Mouse (Mus musculus) cortical plate, adult 2 months (tissue): Measurements from ENCODE around the gene Fgfr2. TPM values are rescaled to one million over a fixed set of nuclear protein-coding genes. Genes with fewer than 3 reads are reported as not detected.
"Not testable (repeated sequence)": the region's sequence is repeated elsewhere in the genome, so short reads cannot be mapped to it uniquely, and the experiment has no call there.

Source experiments
- H3K27ac ChIP-seq: fragments of 200-500 bp; 2 replicates; pipeline ENCODE4 v1.5.1; 2012; ENCODE audit warnings: low read length, control low read depth, inconsistent platforms; ENCODE audit not compliant: insufficient read depth
- H3K4me1 ChIP-seq: fragments of 200-500 bp; 2 replicates; pipeline ENCODE4 v1.6.1; 2011; ENCODE audit warnings: low read length; ENCODE audit not compliant: control insufficient read depth, insufficient read depth
- H3K4me3 ChIP-seq: fragments of 200-500 bp; 2 replicates; pipeline ENCODE4 v1.5.1; 2011; ENCODE audit warnings: mild to moderate bottlenecking, low read length, control low read depth; ENCODE audit not compliant: insufficient read depth
- CTCF ChIP-seq: fragments of 200-500 bp; IDR thresholded peaks from 2 replicates; pipeline ENCODE4 v1.5.1; 2011; ENCODE audit warnings: mild to moderate bottlenecking, control low read depth, low read length; ENCODE audit not compliant: insufficient read depth; ENCODE audit errors: extremely low read depth
- POLR2A ChIP-seq: fragments of 200-500 bp; IDR thresholded peaks from 2 replicates; pipeline ENCODE4 v1.6.1; 2011; ENCODE audit warnings: mild to moderate bottlenecking, low read length, control low read depth; ENCODE audit not compliant: insufficient read depth; ENCODE audit errors: extremely low read depth
- polyA plus RNA-seq: library from polyadenylated mRNA; depleted of rRNA; stranded (reverse); fragments of >200 nt; gene quantifications from 2 replicates; pipeline ENCODE4 v1.2.3, GENCODE M21; 2012

The Fgfr2 gene
- polyA plus RNA-seq, 1 experiment, result 50.4 TPM

GRCm38 (mm10) chr7:132448511-132449154, 674.5 kb downstream of the Fgfr2 start:
- Histone ChIP-seq H3K4me1 (no peaks in the 10 kb centered on the region), H3K27ac (no peak overlapping the region), H3K4me3 (no peak overlapping the region)
- TF ChIP-seq CTCF (no peak), POLR2A (no peak)

DNA sequence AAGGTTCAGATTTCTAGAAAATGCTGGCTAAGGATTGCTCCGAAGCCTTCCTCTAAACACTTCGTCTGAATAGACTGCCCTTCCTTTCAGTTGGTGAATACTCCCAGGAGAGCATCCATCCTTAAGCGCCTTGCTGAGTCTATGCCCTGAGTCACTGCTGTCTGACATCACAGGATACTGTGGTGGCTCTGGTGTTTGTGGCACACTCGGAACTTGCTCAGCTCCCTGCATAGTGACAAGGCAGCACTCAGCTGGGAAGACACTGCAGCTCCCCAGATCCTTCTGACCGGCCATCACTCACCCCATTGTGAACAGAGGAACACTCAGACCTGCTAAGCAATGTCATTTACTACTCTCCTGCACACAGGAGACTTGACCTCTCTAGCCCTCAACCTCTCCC, 675.6 kb downstream of the Fgfr2 start:
- H3K4me1 ChIP-seq, result no peaks in the 10 kb centered on the region
- no peak overlapping the region for H3K4me3 ChIP-seq
- H3K27ac ChIP-seq, result no peak overlapping the region
- no peak for TF ChIP-seq POLR2A
- TF ChIP-seq CTCF, result no peak

- H3K4me1 ChIP-seq, result no peaks in the 10 kb centered on the region
Measured at GRCm38 (mm10) chr7:132446841-132447240, 676.3 kb downstream of the Fgfr2 start.

GRCm38 (mm10) chr7:132444221-132444620, 678.9 kb downstream of the Fgfr2 start:
- no peak for TF ChIP-seq POLR2A
- TF ChIP-seq CTCF, result no peak
- Histone ChIP-seq H3K4me1 (no peaks in the 10 kb centered on the region), H3K4me3 (no peak overlapping the region), H3K27ac (no peak overlapping the region)

More at GRCm38 (mm10) chr7:132446841-132447240, 676.3 kb downstream of the Fgfr2 start:
- TF ChIP-seq CTCF (no peak), POLR2A (no peak)
- Histone ChIP-seq H3K27ac (no peak overlapping the region), H3K4me3 (no peak overlapping the region)

DNA sequence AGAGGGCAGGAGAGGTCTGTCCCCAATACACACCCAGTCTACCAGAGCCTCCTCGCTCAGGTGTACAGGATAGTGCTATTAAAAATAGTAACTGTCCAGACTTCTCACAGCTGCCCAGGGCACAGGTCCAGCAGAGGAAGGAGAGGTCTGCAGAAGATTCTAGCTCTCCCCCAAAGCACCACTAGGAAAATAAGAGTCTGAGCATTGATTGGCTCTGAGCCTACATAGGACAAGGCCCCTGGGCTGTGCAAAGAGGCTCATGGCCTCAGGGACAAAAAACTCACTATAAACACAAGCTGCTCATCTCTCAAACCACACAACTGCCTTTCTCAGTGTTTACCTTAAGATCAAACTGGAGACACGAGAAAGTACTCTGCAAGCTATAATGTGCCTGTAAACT, 679.4 kb downstream of the Fgfr2 start:
- Histone ChIP-seq H3K4me3 (no peak overlapping the region), H3K27ac (no peak overlapping the region), H3K4me1 (no peaks in the 10 kb centered on the region)
- TF ChIP-seq CTCF (no peak), POLR2A (no peak)

DNA sequence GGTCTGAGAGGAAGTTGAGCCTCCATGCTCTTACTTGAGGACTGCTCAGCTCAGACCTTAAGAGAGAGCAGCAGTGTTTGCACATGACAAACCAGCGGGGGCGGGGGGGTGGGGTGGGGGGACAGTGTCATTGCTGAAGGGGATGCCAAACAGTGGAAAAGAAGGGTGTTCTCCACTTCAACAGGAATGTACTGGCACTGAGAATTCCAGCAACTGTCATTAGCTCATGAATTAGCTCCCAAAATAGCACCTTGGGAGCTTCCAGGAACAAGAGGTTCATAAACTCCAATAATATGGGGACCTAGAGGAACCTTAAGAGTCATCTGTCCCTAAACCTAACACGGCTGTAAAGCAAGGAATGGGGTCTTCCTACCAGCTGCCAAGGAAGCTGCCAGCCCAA, 680.0 kb downstream of the Fgfr2 start:
- H3K4me1 ChIP-seq, result no peaks in the 10 kb centered on the region
- no peak overlapping the region for H3K4me3 ChIP-seq
- no peak overlapping the region for H3K27ac ChIP-seq
- no peak for TF ChIP-seq POLR2A
- TF ChIP-seq CTCF, result no peak

DNA sequence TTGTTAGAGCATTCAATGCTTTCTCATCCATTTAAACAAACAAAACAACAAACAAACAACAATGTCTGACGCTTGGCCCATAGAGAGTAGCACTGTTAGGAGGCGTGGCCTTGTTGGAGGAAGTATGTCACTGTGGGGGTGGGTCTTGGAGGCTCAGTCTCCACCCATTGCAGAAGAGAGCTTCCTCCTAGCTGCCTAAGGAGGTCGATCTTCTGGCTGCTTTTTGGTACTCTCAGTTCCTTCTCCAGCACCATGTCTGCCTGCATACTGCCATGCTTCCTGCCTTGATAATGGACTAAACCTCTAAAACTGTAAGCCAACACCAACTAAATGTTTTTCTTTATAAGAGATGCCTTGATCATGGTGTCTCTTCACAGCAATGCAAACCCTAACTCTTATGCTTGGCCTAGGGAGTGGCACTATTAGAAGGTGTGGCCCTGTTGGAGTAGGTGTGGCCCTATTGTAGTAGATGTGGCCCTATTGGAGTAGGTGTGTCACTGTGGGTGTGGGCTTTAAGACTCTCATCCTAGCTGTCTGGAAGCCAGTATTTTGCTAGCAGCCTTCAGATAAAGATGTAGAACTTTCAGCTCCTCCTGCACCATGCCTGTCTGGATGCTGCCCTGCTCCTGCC, 680.9 kb downstream of the Fgfr2 start:
- not testable (repeated sequence) for H3K4me3 ChIP-seq, H3K27ac ChIP-seq, H3K4me1 ChIP-seq

- H3K4me3 ChIP-seq, result no peak overlapping the region
- TF ChIP-seq CTCF (no peak), POLR2A (no peak)
- H3K27ac ChIP-seq, result no peak overlapping the region
- H3K4me1 ChIP-seq, result peaks cover 2% of the 10 kb centered on the region; the same call in 1 of the 2 replicates
Measured at GRCm38 (mm10) chr7:132439916-132440315, 683.2 kb downstream of the Fgfr2 start.

DNA sequence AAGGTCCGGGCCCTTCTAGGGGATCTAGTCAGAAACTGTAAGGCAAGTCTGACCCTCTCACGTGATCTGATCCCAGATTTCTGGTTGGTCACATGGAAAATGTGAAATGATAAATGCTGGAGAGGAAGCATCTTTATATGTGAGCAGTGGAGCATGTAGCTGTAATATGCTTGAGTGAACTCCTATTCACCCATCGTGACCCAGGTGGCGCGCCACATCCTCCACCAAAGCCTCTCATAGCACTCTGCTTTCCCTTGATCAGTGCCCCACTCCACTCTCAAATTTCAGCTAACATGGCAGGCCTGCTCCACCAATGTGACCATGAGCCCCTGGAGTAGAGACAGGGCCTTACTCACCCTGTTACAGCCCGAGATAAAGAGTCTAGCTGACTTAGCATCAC, 685.1 kb downstream of the Fgfr2 start:
- H3K27ac ChIP-seq, result no peak overlapping the region
- H3K4me1 ChIP-seq, result peaks cover 2% of the 10 kb centered on the region; the same call in 1 of the 2 replicates
- no peak overlapping the region for H3K4me3 ChIP-seq
- no peak for TF ChIP-seq POLR2A
- no peak for TF ChIP-seq CTCF

GRCm38 (mm10) chr7:132437431-132437830, 685.7 kb downstream of the Fgfr2 start:
- Histone ChIP-seq H3K27ac (no peak overlapping the region), H3K4me1 (peaks cover 2% of the 10 kb centered on the region; the same call in 1 of the 2 replicates), H3K4me3 (no peak overlapping the region)
- TF ChIP-seq POLR2A (no peak), CTCF (no peak)
